Mouse (Mus musculus): Measurements from ENCODE around the gene Nup205.

Gene Nup205

GRCm38 (mm10) chr6:35251807-35252476 is 74.7 kb downstream of the Nup205 start:
- no peak for DNase-seq

GRCm38 (mm10) chr6:35252477-35253346 is 75.5 kb downstream of the Nup205 start:
- DNase-seq = peak; percentile 89

- DNase-seq = no peak
Observed at GRCm38 (mm10) chr6:35253474-35253873, 76.3 kb downstream of the Nup205 start.

- DNase-seq = no peak
Observed at GRCm38 (mm10) chr6:35254136-35254904, 77.1 kb downstream of the Nup205 start.

- no peak for DNase-seq
Observed at GRCm38 (mm10) chr6:35255017-35255416, 77.8 kb downstream of the Nup205 start.

GRCm38 (mm10) chr6:35256691-35257090 is 79.5 kb downstream of the Nup205 start:
- DNase-seq = no peak

- no peak for DNase-seq
Observed at GRCm38 (mm10) chr6:35257626-35258190, 80.5 kb downstream of the Nup205 start.

GRCm38 (mm10) chr6:35258922-35259321 is 81.7 kb downstream of the Nup205 start:
- DNase-seq = no peak

- no peak for DNase-seq
Observed at GRCm38 (mm10) chr6:35259526-35259925, 82.3 kb downstream of the Nup205 start.

GRCm38 (mm10) chr6:35260531-35260930 is 83.3 kb downstream of the Nup205 start:
- no peak for DNase-seq

- no peak for DNase-seq
Observed at GRCm38 (mm10) chr6:35265580-35266278, 88.5 kb downstream of the Nup205 start.

- DNase-seq = no peak
Observed at GRCm38 (mm10) chr6:35268711-35269110, 91.5 kb downstream of the Nup205 start.

GRCm38 (mm10) chr6:35269643-35270042 is 92.4 kb downstream of the Nup205 start:
- DNase-seq = no peak

GRCm38 (mm10) chr6:35271094-35271855 is 94.1 kb downstream of the Nup205 start:
- DNase-seq = no peak

- DNase-seq = no peak
Observed at GRCm38 (mm10) chr6:35271868-35272765, 94.9 kb downstream of the Nup205 start.

- DNase-seq = no peak
Observed at GRCm38 (mm10) chr6:35273391-35274082, 96.3 kb downstream of the Nup205 start.

- no peak for DNase-seq
Observed at GRCm38 (mm10) chr6:35277903-35278587, 100.8 kb downstream of the Nup205 start.

GRCm38 (mm10) chr6:35279306-35279705 is 102.1 kb downstream of the Nup205 start:
- no peak for DNase-seq

GRCm38 (mm10) chr6:35288114-35288761 is 111.0 kb downstream of the Nup205 start:
- no peak for DNase-seq
